Mouse (Mus musculus): Measurements from ENCODE around the gene Camkmt.

GRCm38 (mm10) chr17:85080781-85081180, 9.6 kb upstream of the Camkmt start:
- TF ChIP-seq CTCF (IDR thresholded peaks at IDR 0.05; ENCODE audit: borderline replicate concordance, extremely low read depth, insufficient read depth, insufficient read length): no peak
- TF ChIP-seq POLR2A (IDR thresholded peaks at IDR 0.05; ENCODE audit: borderline replicate concordance, extremely low read depth, insufficient read depth, insufficient read length, poor library complexity, severe bottlenecking): no peak

Data from brain, embryonic 14.5 days (tissue).